ENCODE assay signal across 18 mouse cellular contexts in genomic region chr2:76439540-76439939, GRCm38 (mm10). TPM values are rescaled to one million over a fixed set of nuclear protein-coding genes. Genes with fewer than 3 reads are reported as not detected.
A peak's percentile ranks its signal among the peaks of the same experiment; 100 is the strongest.
DNase-seq lines count a peak whose midpoint lies in the region; ATAC-seq lines count a peak whose summit lies in the region.
"Had no signal": no experiment of that assay in that cellular context is flagged by ENCODE, and none has a peak within 500 bp of the region (broad histone marks: within the 10 kb centered on the region; RNA-seq: fewer than 3 reads in every experiment).

No protein-coding gene starts in this region.

- 40% methylated on average over 2 of the region's 2 CpGs for WGBS in hindbrain, embryonic 13.5 days
- 55% methylated on average over 2 of the region's 2 CpGs for WGBS in hindbrain, embryonic 11.5 days
- WGBS in kidney, embryonic 14.5 days: 54% methylated on average over 2 of the region's 2 CpGs
- 48% methylated on average over 2 of the region's 2 CpGs for WGBS in midbrain, embryonic 13.5 days
- 58% methylated on average over 2 of the region's 2 CpGs for WGBS in midbrain, embryonic 14.5 days
- WGBS in limb, embryonic 10.5 days: 47% methylated on average over 2 of the region's 2 CpGs

- H3K36me3 ChIP-seq in hindbrain, embryonic 13.5 days: no peaks in the 10 kb centered on the region
- H3K36me3 ChIP-seq in hindbrain, embryonic 11.5 days (ENCODE audit: control insufficient read depth, insufficient read depth, low read length): no peaks in the 10 kb centered on the region
- no peaks in the 10 kb centered on the region for H3K36me3 ChIP-seq in kidney, embryonic 14.5 days (ENCODE audit: control insufficient read depth, insufficient read depth, low read length)
- no peaks in the 10 kb centered on the region for H3K36me3 ChIP-seq in midbrain, embryonic 13.5 days
- H3K36me3 ChIP-seq in midbrain, embryonic 14.5 days (ENCODE audit: control insufficient read depth, insufficient read depth, low read length): no peaks in the 10 kb centered on the region
- H3K36me3 ChIP-seq in limb, embryonic 10.5 days: no peaks in the 10 kb centered on the region
- H3K36me3 ChIP-seq: embryonic facial prominence, embryonic 12.5 days; forebrain, embryonic 15.5 days; heart, embryonic 15.5 days had no signal

- no peak overlapping the region for H3K9ac ChIP-seq in hindbrain, embryonic 13.5 days
- H3K9ac ChIP-seq in hindbrain, embryonic 11.5 days (ENCODE audit: low read depth, low read length): no peak overlapping the region
- H3K9ac ChIP-seq in kidney, embryonic 14.5 days (ENCODE audit: low read depth, low read length): no peak overlapping the region
- H3K9ac ChIP-seq in midbrain, embryonic 13.5 days (replicated peaks): no peak overlapping the region
- no peak overlapping the region for H3K9ac ChIP-seq in midbrain, embryonic 14.5 days (replicated peaks; ENCODE audit: low read length)
- H3K9ac ChIP-seq: embryonic facial prominence, embryonic 12.5 days; forebrain, embryonic 15.5 days; heart, embryonic 15.5 days had no signal

- peaks cover 48% of the 10 kb centered on the region for H3K4me1 ChIP-seq in hindbrain, embryonic 13.5 days (replicated peaks)
- H3K4me1 ChIP-seq in hindbrain, embryonic 11.5 days (replicated peaks; ENCODE audit: control insufficient read depth, insufficient read depth, low read length): no peaks in the 10 kb centered on the region
- no peaks in the 10 kb centered on the region for H3K4me1 ChIP-seq in kidney, embryonic 14.5 days (ENCODE audit: control insufficient read depth, insufficient read depth, low read length)
- peaks cover 39% of the 10 kb centered on the region for H3K4me1 ChIP-seq in midbrain, embryonic 13.5 days (replicated peaks)
- peaks cover 24% of the 10 kb centered on the region for H3K4me1 ChIP-seq in midbrain, embryonic 14.5 days (ENCODE audit: control insufficient read depth, insufficient read depth, low read length)
- peaks cover 41% of the 10 kb centered on the region for H3K4me1 ChIP-seq in limb, embryonic 10.5 days

- H3K9me3 ChIP-seq in hindbrain, embryonic 13.5 days: no peaks in the 10 kb centered on the region
- H3K9me3 ChIP-seq in hindbrain, embryonic 11.5 days (ENCODE audit: control insufficient read depth, low read length): no peaks in the 10 kb centered on the region
- no peaks in the 10 kb centered on the region for H3K9me3 ChIP-seq in kidney, embryonic 14.5 days (ENCODE audit: control insufficient read depth, low read length)
- no peaks in the 10 kb centered on the region for H3K9me3 ChIP-seq in midbrain, embryonic 13.5 days
- no peaks in the 10 kb centered on the region for H3K9me3 ChIP-seq in midbrain, embryonic 14.5 days (ENCODE audit: control insufficient read depth, low read length)
- H3K9me3 ChIP-seq in limb, embryonic 10.5 days (replicated peaks): no peaks in the 10 kb centered on the region
- H3K9me3 ChIP-seq: embryonic facial prominence, embryonic 12.5 days; forebrain, embryonic 15.5 days; heart, embryonic 15.5 days had no signal

- H3K4me2 ChIP-seq in hindbrain, embryonic 13.5 days: no peak overlapping the region
- H3K4me2 ChIP-seq in hindbrain, embryonic 11.5 days (replicated peaks; ENCODE audit: low read depth, low read length): no peak overlapping the region
- H3K4me2 ChIP-seq in kidney, embryonic 14.5 days (replicated peaks; ENCODE audit: low read depth, low read length): no peak overlapping the region
- H3K4me2 ChIP-seq in midbrain, embryonic 13.5 days (replicated peaks): no peak overlapping the region
- H3K4me2 ChIP-seq in midbrain, embryonic 14.5 days (ENCODE audit: low read length): no peak overlapping the region
- H3K4me2 ChIP-seq: embryonic facial prominence, embryonic 12.5 days; forebrain, embryonic 15.5 days; heart, embryonic 11.5 days; heart, embryonic 15.5 days had no signal

- no peak for ATAC-seq in hindbrain, embryonic 13.5 days (ENCODE audit: low FRiP score)
- no peak for ATAC-seq in hindbrain, embryonic 11.5 days (ENCODE audit: low FRiP score)
- peak; percentile 35; the same call in 1 of the 2 replicates for ATAC-seq in kidney, embryonic 14.5 days (ENCODE audit: low FRiP score, low TSS enrichment)
- peak; percentile 16; the same call in 1 of the 2 replicates for ATAC-seq in midbrain, embryonic 13.5 days
- no peak for ATAC-seq in midbrain, embryonic 14.5 days (ENCODE audit: low FRiP score, low TSS enrichment)
- ATAC-seq: forebrain, embryonic 15.5 days had no signal

- H3K4me3 ChIP-seq in hindbrain, embryonic 13.5 days: no peak overlapping the region
- no peak overlapping the region for H3K4me3 ChIP-seq in hindbrain, embryonic 11.5 days (ENCODE audit: low read depth, low read length)
- no peak overlapping the region for H3K4me3 ChIP-seq in kidney, embryonic 14.5 days (ENCODE audit: low read length)
- no peak overlapping the region for H3K4me3 ChIP-seq in midbrain, embryonic 13.5 days (replicated peaks)
- H3K4me3 ChIP-seq in midbrain, embryonic 14.5 days (replicated peaks; ENCODE audit: low read depth, low read length): no peak overlapping the region
- no peak overlapping the region for H3K4me3 ChIP-seq in limb, embryonic 10.5 days
- H3K4me3 ChIP-seq: embryonic facial prominence, embryonic 12.5 days; forebrain, embryonic 15.5 days; heart, embryonic 15.5 days had no signal

- H3K27ac ChIP-seq in hindbrain, embryonic 13.5 days: 0 out of 2 replicates have a peak overlapping the region, but pooled peaks have one; percentile 8
- no peak overlapping the region for H3K27ac ChIP-seq in hindbrain, embryonic 11.5 days (ENCODE audit: low read depth, low read length)
- no peak overlapping the region for H3K27ac ChIP-seq in kidney, embryonic 14.5 days (ENCODE audit: low read depth, low read length)
- peak overlapping the region; percentile 41; the same call in 1 of the 2 replicates for H3K27ac ChIP-seq in midbrain, embryonic 13.5 days
- H3K27ac ChIP-seq in midbrain, embryonic 14.5 days (replicated peaks; ENCODE audit: low read depth, low read length): no peak overlapping the region
- H3K27ac ChIP-seq in limb, embryonic 10.5 days: no peak overlapping the region
- H3K27ac ChIP-seq: embryonic facial prominence, embryonic 12.5 days; forebrain, embryonic 15.5 days; heart, embryonic 15.5 days had no signal

- no peak for DNase-seq in hindbrain, embryonic 11.5 days (ENCODE audit: low spot score)
- DNase-seq in kidney, postnatal 36 days: no peak
- DNase-seq in midbrain, embryonic 14.5 days: no peak
- DNase-seq in limb, embryonic 10.5 days (ENCODE audit: low spot score): peak; percentile 31
- DNase-seq: adrenal gland, postnatal 10 days; cerebellum, adult 11-12 months; cerebellum, adult 9-10 months; cerebellum, postnatal 25 days; gastrocnemius, postnatal 36 days; heart, adult 18-20 months; heart, postnatal 14 days had no signal

- no peaks in the 10 kb centered on the region for H3K27me3 ChIP-seq in hindbrain, embryonic 13.5 days
- H3K27me3 ChIP-seq in hindbrain, embryonic 11.5 days (ENCODE audit: control insufficient read depth, insufficient read depth, low read length): no peaks in the 10 kb centered on the region
- no peaks in the 10 kb centered on the region for H3K27me3 ChIP-seq in kidney, embryonic 14.5 days (ENCODE audit: control insufficient read depth, insufficient read depth, low read length)
- H3K27me3 ChIP-seq in midbrain, embryonic 13.5 days: no peaks in the 10 kb centered on the region
- H3K27me3 ChIP-seq in midbrain, embryonic 14.5 days (ENCODE audit: control insufficient read depth, insufficient read depth, low read length): no peaks in the 10 kb centered on the region
- no peaks in the 10 kb centered on the region for H3K27me3 ChIP-seq in limb, embryonic 10.5 days (ENCODE audit: low read depth, poor library complexity, severe bottlenecking)
- H3K27me3 ChIP-seq: embryonic facial prominence, embryonic 12.5 days; forebrain, embryonic 15.5 days; heart, embryonic 15.5 days had no signal

RNA-seq across cellular contexts. Expression of gene Osbpl6, which starts 33.2 kb away (rescaled TPM):
- 24.2 and 27.7 TPM in 2 replicates for polyA plus RNA-seq in hindbrain, embryonic 13.5 days (2015; fragmentation: Nextera tagmentation; extraction: Ambion mirVana)
- polyA plus RNA-seq in hindbrain, embryonic 11.5 days (2014; fragmentation: Nextera tagmentation; extraction: Ambion mirVana): 15.1 and 16.9 TPM in 2 replicates
- 13.2 and 17.5 TPM in 2 replicates for polyA plus RNA-seq in kidney, embryonic 14.5 days (2014; fragmentation: Nextera tagmentation; extraction: Ambion mirVana)
- 17.7 and 19.9 TPM in 2 replicates for polyA plus RNA-seq in midbrain, embryonic 13.5 days (2015; fragmentation: Nextera tagmentation; extraction: Ambion mirVana)
- polyA plus RNA-seq in midbrain, embryonic 14.5 days (2014; fragmentation: Nextera tagmentation; extraction: Ambion mirVana): 22.1 and 22.6 TPM in 2 replicates
- polyA plus RNA-seq in limb, embryonic 10.5 days (2016; fragmentation: Nextera tagmentation; extraction: Ambion mirVana): 19.2 and 19.3 TPM in 2 replicates

Comparison
In these comparisons a context has a peak if more than half of its experiments do, and no peak if none do; other contexts are left out.
1. ATAC-seq: peak in kidney, embryonic 14.5 days (single experiment) and midbrain, embryonic 13.5 days (single experiment); none in hindbrain, embryonic 13.5 days (single experiment), hindbrain, embryonic 11.5 days (single experiment) and midbrain, embryonic 14.5 days (single experiment).
2. H3K27ac ChIP-seq: peak in hindbrain, embryonic 13.5 days (single experiment) and midbrain, embryonic 13.5 days (single experiment); none in hindbrain, embryonic 11.5 days (single experiment), kidney, embryonic 14.5 days (single experiment), midbrain, embryonic 14.5 days (single experiment) and limb, embryonic 10.5 days (single experiment).